Mouse (Mus musculus) forebrain, embryonic 14.5 days (tissue): ENCODE results near the gene Sh3glb1. TPM values are rescaled to one million over a fixed set of nuclear protein-coding genes. Genes with fewer than 3 reads are reported as not detected.

Experiments used
- ATAC-seq: fragments of 200-750 bp; cut with Nextera tagmentation; 2 replicates; pipeline ENCODE4 v1.8.0; 2017; ENCODE audit warnings: mild to moderate bottlenecking, moderate library complexity
- DNase-seq: peaks from one replicate; pipeline ENCODE4 v3.0.0-alpha.2; 2015; ENCODE audit warnings: low spot score
- H3K27ac ChIP-seq: fragments of 300-500 bp; sonication (generic); 2 replicates; pipeline ENCODE4 v1.5.1; 2014; ENCODE audit warnings: low read depth, mild to moderate bottlenecking, control low read depth, low read length, moderate library complexity
- H3K27me3 ChIP-seq: fragments of 300-500 bp; sonication (generic); replicated peaks from 2 replicates; pipeline ENCODE4 v1.6.1; 2014; ENCODE audit warnings: low read length, control low read depth, mixed read lengths; ENCODE audit not compliant: control insufficient read depth, insufficient read depth
- H3K36me3 ChIP-seq: fragments of 300-500 bp; sonication (generic); 2 replicates; pipeline ENCODE4 v1.6.1; 2014; ENCODE audit warnings: low read length, control low read depth; ENCODE audit not compliant: control insufficient read depth, insufficient read depth
- H3K4me1 ChIP-seq: fragments of 300-500 bp; sonication (generic); 2 replicates; pipeline ENCODE4 v1.6.1; 2014; ENCODE audit warnings: antibody characterized with exemption, low read length, control low read depth; ENCODE audit not compliant: control insufficient read depth, insufficient read depth
- H3K4me2 ChIP-seq: fragments of 300-500 bp; sonication (generic); 2 replicates; pipeline ENCODE4 v1.6.1; 2014; ENCODE audit warnings: mild to moderate bottlenecking, control low read depth, low read length
- H3K4me3 ChIP-seq: fragments of 300-500 bp; sonication (generic); 2 replicates; pipeline ENCODE4 v1.5.1; 2014; ENCODE audit warnings: low read depth, low read length, control low read depth
- H3K9ac ChIP-seq: fragments of 300-500 bp; sonication (generic); 2 replicates; pipeline ENCODE4 v1.6.1; 2014; ENCODE audit warnings: mild to moderate bottlenecking, low read length, control low read depth, moderate library complexity
- H3K9me3 ChIP-seq: fragments of 300-500 bp; sonication (generic); replicated peaks from 2 replicates; pipeline ENCODE4 v1.6.1; 2016; ENCODE audit warnings: low read length, control low read depth, mixed read lengths; ENCODE audit not compliant: control insufficient read depth
- WGBS: fragments of 180-500 bp; shearing (Covaris S2); extraction: QIAGEN DNeasy Blood & Tissue Kit; methylation state at CpG from one replicate; pipeline ENCODE4 v1.1.7; 2014; 5-methylcytosine and 5-hydroxymethylcytosine counted together
- polyA plus RNA-seq: library from polyadenylated mRNA; unstranded; fragments of >200 nt; fragmentation: Nextera tagmentation; extraction: Ambion mirVana; gene quantifications from 2 replicates; pipeline ENCODE4 v1.2.1, GENCODE M21; 2014

Sh3glb1 gene
- polyA plus RNA-seq, 1 experiment from 2014 or later: 84.7 TPM

DNA sequence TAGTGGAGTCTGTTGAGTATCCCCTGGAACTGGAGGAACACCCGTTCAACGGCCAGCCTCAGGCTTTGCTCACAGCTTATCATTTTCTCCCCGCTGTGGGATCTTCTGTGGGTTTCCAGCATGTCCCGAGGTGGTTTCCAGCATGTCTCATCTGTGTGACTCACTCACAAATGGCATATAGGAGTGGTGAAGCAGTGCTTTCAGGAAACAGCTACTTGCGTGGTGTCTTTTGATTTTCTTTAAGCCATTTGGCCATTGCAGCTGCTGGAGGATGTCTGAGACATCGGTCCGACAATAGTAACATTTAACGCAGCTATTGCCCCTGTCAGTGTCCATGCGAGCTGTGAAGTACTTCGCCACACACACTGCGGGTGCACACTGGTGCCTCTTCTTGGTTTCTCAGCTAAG lies 50.7 kb downstream of the Sh3glb1 start:
- Histone ChIP-seq H3K27me3 (no peaks in the 10 kb centered on the region), H3K4me1 (no peaks in the 10 kb centered on the region), H3K4me3 (no peak overlapping the region), H3K36me3 (no peaks in the 10 kb centered on the region), H3K9me3 (no peaks in the 10 kb centered on the region), H3K4me2 (no peak overlapping the region), H3K27ac (no peak overlapping the region), H3K9ac (no peak overlapping the region)
- ATAC-seq (no peak), DNase-seq (no peak)
- 86% methylated on average over 11 of the region's 11 CpGs for WGBS

GRCm38 (mm10) chr3:144668949-144669348 lies 51.2 kb downstream of the Sh3glb1 start:
- Histone ChIP-seq H3K9ac (no peak overlapping the region), H3K36me3 (no peaks in the 10 kb centered on the region), H3K9me3 (no peaks in the 10 kb centered on the region), H3K27ac (no peak overlapping the region), H3K4me3 (no peak overlapping the region), H3K4me2 (no peak overlapping the region), H3K4me1 (no peaks in the 10 kb centered on the region), H3K27me3 (no peaks in the 10 kb centered on the region)
- DNase-seq: no peak
- WGBS: 64% methylated on average over 2 of the region's 2 CpGs
- no peak for ATAC-seq

GRCm38 (mm10) chr3:144668039-144668438 lies 52.1 kb downstream of the Sh3glb1 start:
- Histone ChIP-seq H3K4me2 (no peak overlapping the region), H3K4me1 (no peaks in the 10 kb centered on the region), H3K27ac (no peak overlapping the region), H3K27me3 (no peaks in the 10 kb centered on the region), H3K9me3 (no peaks in the 10 kb centered on the region), H3K4me3 (no peak overlapping the region), H3K36me3 (no peaks in the 10 kb centered on the region), H3K9ac (no peak overlapping the region)
- 89% methylated on average over 9 of the region's 9 CpGs for WGBS
- no peak for ATAC-seq
- no peak for DNase-seq

GRCm38 (mm10) chr3:144664363-144665299 lies 55.5 kb downstream of the Sh3glb1 start:
- no peak for DNase-seq

GRCm38 (mm10) chr3:144663415-144664093 lies 56.6 kb downstream of the Sh3glb1 start:
- ATAC-seq: no peak
- no peaks in the 10 kb centered on the region for H3K27me3 ChIP-seq
- 95% methylated on average over 7 of the region's 7 CpGs for WGBS
- no peak overlapping the region for H3K9ac ChIP-seq
- no peak overlapping the region for H3K4me2 ChIP-seq
- no peaks in the 10 kb centered on the region for H3K9me3 ChIP-seq
- no peaks in the 10 kb centered on the region for H3K4me1 ChIP-seq
- H3K4me3 ChIP-seq: no peak overlapping the region
- H3K27ac ChIP-seq: no peak overlapping the region
- no peak for DNase-seq
- H3K36me3 ChIP-seq: no peaks in the 10 kb centered on the region

More at GRCm38 (mm10) chr3:144664363-144665299, 55.5 kb downstream of the Sh3glb1 start:
- WGBS: 58% methylated on average over 22 of the region's 22 CpGs
- Histone ChIP-seq H3K9me3 (no peaks in the 10 kb centered on the region), H3K36me3 (no peaks in the 10 kb centered on the region), H3K4me1 (no peaks in the 10 kb centered on the region), H3K27me3 (no peaks in the 10 kb centered on the region), H3K4me3 (no peak overlapping the region), H3K27ac (no peak overlapping the region), H3K4me2 (no peak overlapping the region), H3K9ac (no peak overlapping the region)
- no peak for ATAC-seq

DNA sequence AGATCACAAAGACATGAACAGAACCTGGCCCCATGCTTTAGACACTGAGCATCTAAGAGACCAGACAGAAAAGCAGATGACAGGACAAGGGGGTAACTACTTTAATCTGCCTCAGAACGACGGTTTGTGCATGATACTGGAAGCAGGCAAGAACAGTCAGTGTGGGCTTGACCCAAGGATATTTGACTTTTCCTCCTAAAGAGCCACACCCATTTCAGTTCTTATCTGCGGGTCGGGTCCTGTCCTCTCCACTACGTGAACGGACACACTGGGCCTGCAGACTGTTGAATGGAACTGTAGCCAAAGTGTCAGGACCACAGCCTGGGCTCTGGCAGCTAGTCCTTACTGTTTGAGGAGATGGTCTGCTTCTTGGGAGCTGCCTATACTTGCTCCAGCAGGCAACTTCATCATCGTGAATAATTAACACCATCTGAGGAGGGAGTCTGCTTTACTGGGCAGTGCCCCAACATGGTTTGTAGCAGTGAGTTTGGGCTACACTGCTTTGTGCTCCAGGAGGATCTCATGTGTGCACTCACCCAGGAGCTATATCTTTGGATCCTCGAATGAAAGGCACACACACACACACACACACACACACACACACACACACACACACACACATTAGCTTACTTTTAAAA lies 57.8 kb downstream of the Sh3glb1 start:
- Histone ChIP-seq H3K4me2 (no peak overlapping the region), H3K27ac (no peak overlapping the region), H3K9me3 (no peaks in the 10 kb centered on the region), H3K9ac (no peak overlapping the region), H3K4me1 (no peaks in the 10 kb centered on the region), H3K36me3 (no peaks in the 10 kb centered on the region), H3K4me3 (no peak overlapping the region), H3K27me3 (no peaks in the 10 kb centered on the region)
- WGBS: 86% methylated on average over 8 of the region's 8 CpGs
- DNase-seq (no peak), ATAC-seq (no peak)

DNA sequence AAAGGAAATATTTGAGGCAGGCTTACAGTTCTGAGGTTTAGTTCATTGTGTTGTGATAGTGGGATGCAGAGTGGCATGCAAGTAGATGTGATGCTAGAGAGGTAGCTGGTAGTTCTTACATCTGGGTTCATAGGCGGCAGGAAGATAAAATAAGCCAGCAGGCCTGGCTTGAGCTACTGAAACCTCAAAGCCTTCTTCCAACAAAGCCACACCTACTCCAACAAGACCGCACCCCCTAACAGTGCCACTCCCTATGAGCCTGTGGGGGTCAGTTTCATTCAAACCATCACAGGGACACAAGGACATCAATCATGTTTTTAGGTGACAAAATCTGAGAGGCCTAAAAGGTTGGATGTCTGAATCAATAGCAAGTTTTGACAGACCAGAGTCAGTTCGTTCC lies 58.7 kb downstream of the Sh3glb1 start:
- ATAC-seq (no peak), DNase-seq (no peak)
- no peak overlapping the region for H3K27ac ChIP-seq
- no peaks in the 10 kb centered on the region for H3K9me3 ChIP-seq
- H3K4me2 ChIP-seq: no peak overlapping the region
- H3K27me3 ChIP-seq: no peaks in the 10 kb centered on the region
- H3K4me3 ChIP-seq: no peak overlapping the region
- 95% methylated on average over 3 of the region's 3 CpGs for WGBS
- no peaks in the 10 kb centered on the region for H3K36me3 ChIP-seq
- H3K9ac ChIP-seq: no peak overlapping the region
- H3K4me1 ChIP-seq: no peaks in the 10 kb centered on the region

DNA sequence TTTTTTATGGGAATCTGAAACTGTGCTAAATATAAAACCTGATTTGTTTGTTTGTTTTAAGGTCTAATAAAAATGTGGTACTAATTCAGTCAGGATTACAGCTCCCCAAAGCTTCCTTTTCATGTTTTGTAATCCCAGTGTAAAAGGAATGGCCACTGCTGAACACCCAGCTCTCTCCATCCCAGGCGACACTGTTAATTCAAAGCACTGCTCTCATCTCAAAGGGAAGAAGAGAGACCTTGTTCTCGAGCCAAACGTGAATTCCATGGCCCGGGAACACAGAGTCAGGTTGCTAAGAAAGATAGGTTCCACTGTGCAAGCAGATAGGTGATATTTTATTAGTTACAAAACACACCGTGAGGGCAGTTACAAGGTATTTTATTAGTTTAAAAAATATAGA lies 75.9 kb downstream of the Sh3glb1 start:
- Histone ChIP-seq H3K4me3 (no peak overlapping the region), H3K9me3 (no peaks in the 10 kb centered on the region), H3K9ac (no peak overlapping the region), H3K36me3 (no peaks in the 10 kb centered on the region), H3K4me1 (no peaks in the 10 kb centered on the region), H3K27ac (no peak overlapping the region), H3K4me2 (no peak overlapping the region), H3K27me3 (no peaks in the 10 kb centered on the region)
- 33% methylated on average over 5 of the region's 5 CpGs for WGBS
- ATAC-seq (no peak), DNase-seq (no peak)
